Mouse (Mus musculus) liver, embryonic 14.5 days (tissue): ENCODE results near the gene Psmb3.

Experiments used
- CTCF ChIP-seq: IDR thresholded peaks from 2 replicates; pipeline ENCODE4 v1.5.1; 2016; ENCODE audit warnings: antibody characterized with exemption, low read depth, control low read depth
- EP300 ChIP-seq: IDR thresholded peaks from 2 replicates; pipeline ENCODE4 v1.6.1; 2016; ENCODE audit warnings: antibody characterized with exemption, low read depth

- TF ChIP-seq CTCF (no peak), EP300 (no peak)
These were observed 16.1 kb upstream of the Psmb3 start for GRCm38 (mm10) chr11:97687061-97687460.
